Mouse (Mus musculus): ENCODE results near the gene Htatip2. TPM values are rescaled to one million over a fixed set of nuclear protein-coding genes. Genes with fewer than 3 reads are reported as not detected.

Gene Htatip2
- polyA plus RNA-seq, 1 experiment from 2014 or later = 9.4 TPM

GRCm38 (mm10) chr7:49807846-49808622 is 49.1 kb downstream of the Htatip2 start:
- Histone ChIP-seq H3K27me3 (ENCODE audit: insufficient read depth, low read length) (no peaks in the 10 kb centered on the region), H3K36me3 (ENCODE audit: insufficient read depth, low read length) (peaks cover 17% of the 10 kb centered on the region; the same call in 1 of the 2 replicates), H3K4me3 (ENCODE audit: low read length) (no peak overlapping the region), H3K9me3 (ENCODE audit: low read length) (no peaks in the 10 kb centered on the region), H3K4me2 (replicated peaks; ENCODE audit: low read depth, low read length) (no peak overlapping the region), H3K9ac (replicated peaks; ENCODE audit: low read length) (no peak overlapping the region), H3K27ac (ENCODE audit: low read length) (no peak overlapping the region), H3K4me1 (ENCODE audit: insufficient read depth, low read length) (no peaks in the 10 kb centered on the region)
- no peak for ATAC-seq (ENCODE audit: low FRiP score, low TSS enrichment)
- 73% methylated on average over 17 of the region's 17 CpGs for WGBS

GRCm38 (mm10) chr7:49809100-49809499 is 50.2 kb downstream of the Htatip2 start:
- H3K4me2 ChIP-seq (replicated peaks; ENCODE audit: low read depth, low read length) = no peak overlapping the region
- WGBS = 86% methylated on average over 6 of the region's 6 CpGs
- no peak for ATAC-seq (ENCODE audit: low FRiP score, low TSS enrichment)
- no peak overlapping the region for H3K27ac ChIP-seq (ENCODE audit: low read length)
- H3K4me1 ChIP-seq (ENCODE audit: insufficient read depth, low read length) = no peaks in the 10 kb centered on the region
- no peak overlapping the region for H3K9ac ChIP-seq (replicated peaks; ENCODE audit: low read length)
- H3K9me3 ChIP-seq (ENCODE audit: low read length) = no peaks in the 10 kb centered on the region
- no peak overlapping the region for H3K4me3 ChIP-seq (ENCODE audit: low read length)
- peaks cover 14% of the 10 kb centered on the region; the same call in 1 of the 2 replicates for H3K36me3 ChIP-seq (ENCODE audit: insufficient read depth, low read length)
- H3K27me3 ChIP-seq (ENCODE audit: insufficient read depth, low read length) = no peaks in the 10 kb centered on the region

GRCm38 (mm10) chr7:49809562-49809961 is 50.6 kb downstream of the Htatip2 start:
- WGBS = 50% methylated on average over 3 of the region's 3 CpGs
- ATAC-seq (ENCODE audit: low FRiP score, low TSS enrichment) = no peak
- H3K4me1 ChIP-seq (ENCODE audit: insufficient read depth, low read length) = no peaks in the 10 kb centered on the region
- H3K36me3 ChIP-seq (ENCODE audit: insufficient read depth, low read length) = peaks cover 14% of the 10 kb centered on the region; the same call in 1 of the 2 replicates
- no peaks in the 10 kb centered on the region for H3K9me3 ChIP-seq (ENCODE audit: low read length)
- no peak overlapping the region for H3K27ac ChIP-seq (ENCODE audit: low read length)
- no peak overlapping the region for H3K4me3 ChIP-seq (ENCODE audit: low read length)
- no peak overlapping the region for H3K4me2 ChIP-seq (replicated peaks; ENCODE audit: low read depth, low read length)
- H3K27me3 ChIP-seq (ENCODE audit: insufficient read depth, low read length) = no peaks in the 10 kb centered on the region
- H3K9ac ChIP-seq (replicated peaks; ENCODE audit: low read length) = no peak overlapping the region

- peaks cover 17% of the 10 kb centered on the region for H3K36me3 ChIP-seq (ENCODE audit: insufficient read depth, low read length)
Observed at GRCm38 (mm10) chr7:49811346-49811745, 52.4 kb downstream of the Htatip2 start.

GRCm38 (mm10) chr7:49819393-49819792 is 60.5 kb downstream of the Htatip2 start:
- Histone ChIP-seq H3K9ac (replicated peaks; ENCODE audit: low read length) (no peak overlapping the region), H3K27me3 (ENCODE audit: insufficient read depth, low read length) (no peaks in the 10 kb centered on the region), H3K4me3 (ENCODE audit: low read length) (no peak overlapping the region), H3K27ac (ENCODE audit: low read length) (no peak overlapping the region), H3K36me3 (ENCODE audit: insufficient read depth, low read length) (peaks cover 11% of the 10 kb centered on the region; the same call in 1 of the 2 replicates), H3K9me3 (ENCODE audit: low read length) (no peaks in the 10 kb centered on the region; the same call in 1 of the 2 replicates), H3K4me1 (ENCODE audit: insufficient read depth, low read length) (no peaks in the 10 kb centered on the region), H3K4me2 (replicated peaks; ENCODE audit: low read depth, low read length) (no peak overlapping the region)
- 75% methylated on average over 4 of the region's 4 CpGs for WGBS
- no peak for ATAC-seq (ENCODE audit: low FRiP score, low TSS enrichment)

More at GRCm38 (mm10) chr7:49811346-49811745, 52.4 kb downstream of the Htatip2 start:
- WGBS = 47% methylated on average over 4 of the region's 4 CpGs
- no peak overlapping the region for H3K4me2 ChIP-seq (replicated peaks; ENCODE audit: low read depth, low read length)
- H3K4me3 ChIP-seq (ENCODE audit: low read length) = no peak overlapping the region
- ATAC-seq (ENCODE audit: low FRiP score, low TSS enrichment) = peak; percentile 15; the same call in 1 of the 2 replicates
- H3K4me1 ChIP-seq (ENCODE audit: insufficient read depth, low read length) = no peaks in the 10 kb centered on the region
- no peaks in the 10 kb centered on the region; the same call in 1 of the 2 replicates for H3K9me3 ChIP-seq (ENCODE audit: low read length)
- no peaks in the 10 kb centered on the region for H3K27me3 ChIP-seq (ENCODE audit: insufficient read depth, low read length)
- no peak overlapping the region for H3K27ac ChIP-seq (ENCODE audit: low read length)
- no peak overlapping the region for H3K9ac ChIP-seq (replicated peaks; ENCODE audit: low read length)

GRCm38 (mm10) chr7:49821370-49821769 is 62.5 kb downstream of the Htatip2 start:
- no peak for ATAC-seq (ENCODE audit: low FRiP score, low TSS enrichment)
- no peak overlapping the region for H3K4me2 ChIP-seq (replicated peaks; ENCODE audit: low read depth, low read length)
- peaks cover 7% of the 10 kb centered on the region; the same call in 1 of the 2 replicates for H3K36me3 ChIP-seq (ENCODE audit: insufficient read depth, low read length)
- no peaks in the 10 kb centered on the region for H3K9me3 ChIP-seq (ENCODE audit: low read length)
- WGBS = 80% methylated on average over 1 of the region's 1 CpGs
- H3K4me3 ChIP-seq (ENCODE audit: low read length) = no peak overlapping the region
- H3K27me3 ChIP-seq (ENCODE audit: insufficient read depth, low read length) = no peaks in the 10 kb centered on the region
- no peak overlapping the region for H3K27ac ChIP-seq (ENCODE audit: low read length)
- no peak overlapping the region for H3K9ac ChIP-seq (replicated peaks; ENCODE audit: low read length)
- H3K4me1 ChIP-seq (ENCODE audit: insufficient read depth, low read length) = no peaks in the 10 kb centered on the region

- WGBS = 60% methylated on average over 2 of the region's 2 CpGs
- no peak for ATAC-seq (ENCODE audit: low FRiP score, low TSS enrichment)
- no peaks in the 10 kb centered on the region for H3K9me3 ChIP-seq (ENCODE audit: low read length)
- H3K36me3 ChIP-seq (ENCODE audit: insufficient read depth, low read length) = peaks cover 12% of the 10 kb centered on the region
- no peaks in the 10 kb centered on the region for H3K27me3 ChIP-seq (ENCODE audit: insufficient read depth, low read length)
- no peak overlapping the region for H3K4me3 ChIP-seq (ENCODE audit: low read length)
- H3K9ac ChIP-seq (replicated peaks; ENCODE audit: low read length) = no peak overlapping the region
- H3K4me1 ChIP-seq (ENCODE audit: insufficient read depth, low read length) = no peaks in the 10 kb centered on the region
- H3K27ac ChIP-seq (ENCODE audit: low read length) = no peak overlapping the region
- H3K4me2 ChIP-seq (replicated peaks; ENCODE audit: low read depth, low read length) = no peak overlapping the region
Observed at GRCm38 (mm10) chr7:49822028-49822427, 63.1 kb downstream of the Htatip2 start.

Other genes starting within 250 kb of the Htatip2 start
- gene Dbx1, start 122.3 kb upstream of the Htatip2 start, polyA plus RNA-seq (2015; fragmentation: Nextera tagmentation; extraction: Ambion mirVana) = not detected in 2 replicates
- gene Prmt3, start 19.2 kb downstream of the Htatip2 start, polyA plus RNA-seq (2015; fragmentation: Nextera tagmentation; extraction: Ambion mirVana) = 62.8 and 64.0 TPM in 2 replicates
- gene Slc6a5, start 151.0 kb downstream of the Htatip2 start, polyA plus RNA-seq (2015; fragmentation: Nextera tagmentation; extraction: Ambion mirVana) = 0.05 TPM in 1 of 2 replicates, not detected in the other
- 10.9 and 12.1 TPM in 2 replicates for gene Nell1, start 215.7 kb downstream of the Htatip2 start, polyA plus RNA-seq (2015; fragmentation: Nextera tagmentation; extraction: Ambion mirVana)